Mouse (Mus musculus) mouse embryonic stem cell (cell line): ENCODE results near the gene Ifna16.

Experiments
- in situ Hi-C, 2 experiments: fragments of 300-500 bp; cut with MboI; formaldehyde crosslinking; loops; 1 replicate in 1 of 2; 3 replicates in 1 of 2; pipeline ENCODE4 v1.14.3; 2019 to 2020; ENCODE audit warnings: low sequenced_read_pairs in 2 of 2, low pct_unique_long_range_greater_than_20kb in 1 of 2, mixed read lengths in 1 of 2; ENCODE audit not compliant: unreplicated experiment in 1 of 2

Gene Ifna16

GRCm38 (mm10) chr4:88676824-88677223 lies at the start of gene Ifna16:
Gene Ifna16 (minus strand): TSS chr4:88676924.
- in situ Hi-C loops = no loop called here

- in situ Hi-C loops = no loop called here
Observed at GRCm38 (mm10) chr4:88723497-88724090, 46.9 kb upstream of the Ifna16 start.

- in situ Hi-C loops = no loop called here
Observed at GRCm38 (mm10) chr4:88721791-88722721, 45.3 kb upstream of the Ifna16 start, which contains the start of the genes Gm26566 and Klhl9. Gene Gm26566 (plus strand): TSS chr4:88721805. Gene Klhl9 (minus strand): TSS chr4:88722465.

DNA sequence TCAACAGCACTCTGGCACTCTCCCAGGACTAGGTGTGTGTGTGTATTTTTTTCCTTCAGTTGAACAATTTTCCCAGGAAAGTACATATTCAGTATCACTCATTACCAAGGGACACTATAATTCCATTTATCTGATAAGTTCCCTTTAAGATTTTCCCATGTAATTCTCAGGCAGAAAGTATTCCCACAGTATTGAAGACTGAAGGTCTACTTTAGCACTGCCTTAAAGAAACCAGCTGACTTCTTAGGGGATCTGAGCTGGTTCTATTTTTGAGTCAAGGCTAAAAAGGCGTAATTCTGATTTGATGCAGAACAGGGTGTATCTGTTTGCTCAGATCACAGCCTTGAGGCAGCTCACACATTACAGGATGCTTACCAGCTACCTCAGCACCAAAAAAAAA lies 42.0 kb upstream of the Ifna16 start:
- in situ Hi-C loops = no loop called here

- in situ Hi-C loops = no loop called here
Observed at GRCm38 (mm10) chr4:88715059-88715458, 38.3 kb upstream of the Ifna16 start.

- in situ Hi-C loops = no loop called here
Observed at GRCm38 (mm10) chr4:88714281-88714680, 37.6 kb upstream of the Ifna16 start.

GRCm38 (mm10) chr4:88707128-88707826 lies 30.6 kb upstream of the Ifna16 start:
- in situ Hi-C loops = no loop called here

DNA sequence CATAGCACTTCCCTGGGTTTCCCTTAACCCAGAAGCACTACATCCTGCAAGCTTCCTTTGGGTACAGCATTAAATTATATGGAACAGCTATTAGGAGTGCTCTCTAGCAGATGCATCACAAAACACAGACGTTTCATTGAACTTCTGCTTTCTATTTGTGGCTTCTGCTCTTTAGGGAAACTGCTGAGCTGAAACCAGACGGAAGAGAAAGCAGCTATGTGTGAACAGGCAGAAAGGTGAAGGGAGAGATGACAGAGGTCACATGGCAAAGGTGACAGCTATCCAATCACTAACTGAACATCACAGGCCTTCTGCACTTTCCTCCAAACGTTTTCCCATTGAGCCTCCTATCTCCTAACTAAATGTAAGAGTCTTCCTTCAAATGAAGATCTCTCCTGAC lies 29.2 kb upstream of the Ifna16 start:
- in situ Hi-C loops = no loop called here

- in situ Hi-C loops = no loop called here
Observed at GRCm38 (mm10) chr4:88699301-88699700, 22.6 kb upstream of the Ifna16 start.

DNA sequence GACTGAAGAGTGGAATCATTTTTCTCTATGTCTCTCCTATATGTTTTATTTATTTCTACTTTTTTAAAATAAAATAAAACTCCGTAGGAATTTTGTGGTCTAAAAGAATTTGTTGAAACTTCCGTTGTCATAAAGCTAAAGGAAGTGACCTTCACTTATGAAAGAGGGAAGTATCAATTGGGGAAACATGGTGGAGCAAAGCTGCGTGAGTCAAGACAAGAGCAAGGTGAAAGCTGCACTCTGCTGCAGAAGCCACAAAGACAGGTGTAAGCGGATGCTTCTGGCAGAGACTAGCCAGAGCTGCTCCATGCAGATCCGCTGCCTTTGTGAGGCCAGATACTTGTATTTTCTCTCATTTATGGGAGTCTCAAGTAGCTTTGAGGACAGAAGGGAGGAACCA lies 22.1 kb upstream of the Ifna16 start:
- in situ Hi-C loops = no loop called here

- in situ Hi-C loops = no loop called here
Observed at GRCm38 (mm10) chr4:88697753-88698152, 21.0 kb upstream of the Ifna16 start.

DNA sequence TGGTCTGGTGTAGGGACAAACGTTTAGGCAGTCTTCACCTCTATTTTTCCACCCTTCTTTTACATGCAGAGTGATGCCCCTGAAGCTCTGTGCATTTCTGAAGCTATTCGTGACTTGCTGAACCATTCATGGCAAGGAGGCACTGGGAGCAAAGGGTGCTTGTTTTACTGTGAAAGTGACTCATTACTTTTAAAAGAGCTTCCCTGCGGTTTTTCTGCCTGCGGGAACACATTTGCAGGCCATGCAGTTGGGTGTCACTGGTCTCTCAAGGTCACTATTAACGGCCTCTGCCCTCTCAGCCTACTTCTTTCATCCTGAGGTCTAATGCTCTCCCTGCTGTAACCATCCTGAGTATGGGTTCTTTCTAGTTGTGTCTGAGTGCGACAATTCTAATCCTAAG lies 20.4 kb upstream of the Ifna16 start:
- in situ Hi-C loops = no loop called here

DNA sequence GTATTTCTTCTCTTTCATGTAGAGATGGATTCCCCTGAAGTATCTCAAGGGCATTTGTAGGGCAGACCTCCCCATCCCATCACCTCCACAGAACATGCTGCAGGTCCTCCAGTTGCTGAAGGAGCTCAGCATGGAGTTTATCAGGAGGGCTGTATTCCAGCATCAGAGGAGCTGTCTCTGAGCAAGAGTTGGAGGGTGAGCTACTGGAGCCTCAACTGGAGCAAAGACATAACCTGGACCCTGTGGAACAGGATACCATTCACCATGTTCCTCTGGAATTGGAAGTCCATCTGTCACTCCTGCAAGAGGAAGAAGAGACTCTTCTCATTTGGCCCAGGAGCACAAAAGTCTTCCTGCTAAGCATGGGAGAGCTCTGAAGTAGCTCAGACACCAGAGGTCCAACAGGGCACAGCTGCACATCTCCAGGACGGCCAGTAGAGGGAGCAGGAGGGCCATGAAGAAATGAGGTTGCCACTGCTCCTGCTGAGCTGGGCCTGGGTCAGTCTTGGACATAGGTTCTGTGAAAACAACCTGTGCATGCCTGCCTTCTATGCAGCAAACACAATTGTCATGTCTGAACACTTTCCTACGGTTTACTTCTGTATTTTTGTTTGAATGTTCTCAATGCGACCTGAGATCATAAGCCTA lies 19.6 kb upstream of the Ifna16 start:
- in situ Hi-C loops = no loop called here

GRCm38 (mm10) chr4:88693392-88693791 lies 16.7 kb upstream of the Ifna16 start:
- in situ Hi-C loops = no loop called here

DNA sequence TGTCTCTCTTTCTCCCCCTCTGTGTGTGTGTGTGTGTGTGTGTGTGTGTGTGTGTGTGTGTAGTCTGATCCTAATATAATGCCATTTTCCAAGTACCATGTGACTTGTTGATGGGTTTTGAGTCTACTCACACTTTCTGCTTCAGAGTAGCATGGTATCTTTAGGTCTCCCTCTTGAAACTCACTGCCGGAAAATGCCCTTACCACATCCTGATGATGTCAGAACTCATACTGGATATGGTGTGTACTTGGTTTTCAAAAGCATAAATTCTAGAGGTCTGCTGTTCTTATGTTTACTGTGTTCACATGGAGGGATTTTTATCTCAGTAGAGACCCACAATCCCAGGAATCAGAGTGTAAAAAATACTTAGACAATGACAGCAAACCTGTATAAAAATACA lies 15.8 kb upstream of the Ifna16 start:
- in situ Hi-C loops = no loop called here

DNA sequence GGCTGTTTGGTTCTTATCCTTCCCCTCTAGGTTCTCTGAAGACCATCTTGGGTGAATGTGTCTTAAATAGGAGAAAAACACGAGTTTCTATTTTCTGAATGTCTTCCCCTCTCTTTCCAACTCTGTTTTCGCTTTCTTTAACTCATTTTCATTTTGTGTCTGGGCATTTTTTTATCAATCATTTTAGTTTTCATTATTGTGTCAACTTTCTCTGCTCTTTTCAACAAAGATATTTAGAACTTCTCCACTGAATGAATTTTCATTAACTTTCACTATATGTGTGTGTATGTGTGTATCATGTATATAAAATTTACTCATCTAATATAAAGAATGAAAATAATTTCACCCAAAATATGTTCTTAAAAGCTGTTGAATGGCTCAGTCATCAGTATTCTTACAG lies 14.5 kb upstream of the Ifna16 start, which contains the start of gene Ifnab:
Gene Ifnab (minus strand): TSS at position 101 of the 400 bp plus-strand sequence.
- in situ Hi-C loops = no loop called here

GRCm38 (mm10) chr4:88683812-88684211 lies 7.1 kb upstream of the Ifna16 start, which contains the start of gene Ifna2:
Gene Ifna2 (minus strand): TSS chr4:88683912.
- in situ Hi-C loops = loop anchor here in 1 of 2 experiments (10.0 kb wide), 1 partner anchor 131 kb away; the partner anchor contains the start of genes Ifna11 and Ifna7

DNA sequence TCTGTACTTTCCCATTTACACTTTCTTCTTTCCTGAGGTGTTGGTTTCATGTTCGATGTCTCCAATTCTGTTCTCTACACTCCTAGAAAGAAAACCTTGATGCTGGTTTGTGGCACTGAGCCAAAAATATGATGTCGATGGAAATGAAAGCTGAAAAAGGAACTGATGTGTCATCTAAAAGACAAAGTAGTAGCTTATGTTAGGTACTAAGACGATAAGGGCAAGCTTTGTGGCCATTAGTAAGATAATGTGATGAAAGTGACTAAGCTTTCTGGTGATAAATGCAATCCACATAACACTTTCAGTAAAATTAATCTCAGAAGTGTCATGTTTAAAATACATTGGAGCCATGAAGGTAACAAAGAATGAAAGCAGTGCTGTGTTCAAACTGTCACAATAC lies 4.6 kb upstream of the Ifna16 start:
- in situ Hi-C loops = loop anchor here in 1 of 2 experiments (10.0 kb wide), 1 partner anchor 133 kb away; the partner anchor contains the start of genes Ifna11 and Ifna7
